Mouse (Mus musculus) olfactory bulb, adult 2 months (tissue): ENCODE measurements around the gene P4ha2.

Experiments
- CTCF ChIP-seq: fragments of 200-500 bp; IDR thresholded peaks from 2 replicates; pipeline ENCODE4 v1.5.1; 2012; ENCODE audit warnings: low read depth, mild to moderate bottlenecking, low read length, moderate library complexity; ENCODE audit not compliant: insufficient read depth
- POLR2A ChIP-seq: fragments of 200-500 bp; IDR thresholded peaks from 2 replicates; pipeline ENCODE4 v1.6.1; 2012; ENCODE audit warnings: mild to moderate bottlenecking, low read depth, low read length, moderate library complexity; ENCODE audit not compliant: insufficient read depth

DNA sequence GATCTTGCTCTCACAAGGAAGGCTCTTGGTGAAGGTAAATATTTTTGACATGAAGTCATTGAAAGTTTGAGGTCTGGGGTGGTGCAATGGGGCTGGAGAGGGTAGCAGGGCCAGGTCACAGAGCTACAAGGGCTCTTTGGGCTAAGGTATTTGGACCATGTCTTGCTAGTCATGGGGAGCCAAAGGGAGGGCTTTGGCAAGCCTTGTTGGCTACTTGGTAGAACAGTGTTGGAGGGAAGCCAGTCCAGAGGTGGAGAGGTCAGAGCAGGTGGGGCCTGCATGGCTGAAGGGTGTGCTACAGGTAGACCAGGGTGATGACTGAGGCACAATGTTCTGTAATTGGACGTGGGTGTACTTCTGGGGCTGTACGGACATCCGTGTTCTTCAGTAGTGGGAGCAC lies 6.8 kb downstream of the P4ha2 start:
- TF ChIP-seq POLR2A (no peak), CTCF (no peak)
